Mouse (Mus musculus) spleen, postnatal 10 days (tissue): ENCODE measurements around the gene Pyurf.
A peak's percentile ranks its signal among the peaks of the same experiment; 100 is the strongest.

ENCODE experiments used
- DNase-seq, 2 experiments: peaks; one replicate each; pipeline ENCODE4 v3.0.0; 2021 to 2022; ENCODE audit warnings: low spot score in 2 of 2

Gene Pyurf

DNA sequence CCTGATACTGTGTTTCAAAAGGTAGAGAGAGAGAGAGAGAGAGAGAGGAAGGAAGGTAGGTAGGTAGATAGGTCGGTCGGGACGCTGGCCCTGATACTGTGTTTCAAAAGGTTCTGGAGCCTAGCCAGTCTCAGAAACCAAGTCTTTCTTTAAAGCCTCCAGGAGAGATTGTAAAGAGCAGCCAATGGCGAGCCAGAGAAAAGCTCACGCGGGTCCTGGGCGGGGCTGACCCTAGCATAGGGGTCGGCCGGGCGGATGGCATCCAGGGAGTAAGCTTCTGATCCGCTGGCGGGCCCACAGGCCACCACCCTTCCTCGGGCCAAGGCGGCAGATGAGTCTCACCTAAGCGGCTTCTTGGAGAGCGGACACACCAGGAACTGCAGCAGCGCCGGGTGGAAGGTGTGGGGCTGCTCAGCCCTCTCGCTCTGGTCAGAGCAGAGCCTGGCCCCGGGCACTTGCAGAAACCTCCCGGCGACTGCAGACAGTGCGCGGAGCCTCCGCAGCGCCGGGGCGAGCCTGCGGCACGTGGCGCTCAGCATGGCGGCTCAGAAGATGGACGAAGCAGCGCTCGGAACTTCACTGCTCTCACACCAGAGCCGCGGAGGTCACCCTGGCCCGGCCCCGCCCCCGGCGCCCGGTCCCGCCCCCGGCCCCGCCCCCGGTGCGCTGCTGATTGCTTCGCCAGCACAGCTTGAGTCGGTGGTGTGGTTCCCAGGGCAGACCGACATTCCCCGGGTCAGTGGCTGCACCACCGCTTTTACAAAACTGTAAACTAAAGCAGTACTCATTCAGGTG lies at the start of gene Pyurf:
TSS of gene Pyurf (minus strand) at position 612 of the 795 bp plus-strand sequence.
- DNase-seq, result peak; percentile 86 to 88

GRCm38 (mm10) chr6:57721347-57721746 lies 29.5 kb upstream of the Pyurf start:
- DNase-seq, result no peak

- DNase-seq, result no peak
These were observed 19.8 kb upstream of the Pyurf start for GRCm38 (mm10) chr6:57711726-57712125.

DNA sequence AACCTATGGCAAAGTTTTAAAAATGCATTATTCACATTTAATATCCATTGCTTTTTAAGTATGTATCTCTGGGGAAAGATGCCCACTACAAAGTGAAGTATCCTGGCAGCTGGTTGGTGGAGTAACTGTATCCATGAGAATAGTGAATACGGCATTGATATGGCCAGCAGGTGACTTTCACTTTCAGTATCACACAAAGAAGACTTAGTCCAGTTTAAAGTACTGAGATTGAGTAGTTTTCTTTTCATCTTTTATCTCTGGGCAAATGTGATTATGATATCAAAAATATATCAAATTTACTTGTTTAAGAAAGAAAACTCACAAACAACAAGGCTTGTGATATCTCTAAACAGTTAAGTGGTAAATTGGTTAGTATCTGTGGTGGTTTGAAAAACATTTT lies 14.8 kb upstream of the Pyurf start:
- DNase-seq, result no peak

DNA sequence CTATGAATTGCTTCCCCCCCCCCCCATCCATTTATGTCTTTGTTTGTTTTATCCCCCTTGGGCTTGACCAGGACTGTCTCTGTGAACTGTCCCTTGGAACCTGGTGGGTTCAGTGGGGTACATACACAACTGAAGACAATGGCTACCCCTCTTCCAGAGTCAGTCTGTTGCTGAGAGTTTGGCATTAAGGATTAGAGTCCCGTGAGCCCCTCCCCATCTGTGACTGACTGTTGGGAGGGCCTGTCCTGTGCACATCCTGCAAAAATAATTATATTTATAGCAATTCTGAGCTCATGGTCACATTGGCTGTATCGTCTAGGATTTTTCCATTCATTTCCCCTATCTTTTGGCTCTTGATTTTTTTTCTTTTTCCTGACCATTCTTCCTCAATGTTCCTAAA lies 11.8 kb upstream of the Pyurf start:
- peak; percentile 25 to 38 for DNase-seq

GRCm38 (mm10) chr6:57702743-57703499 lies 11.0 kb upstream of the Pyurf start:
- peak; percentile 97 to 98 for DNase-seq

DNA sequence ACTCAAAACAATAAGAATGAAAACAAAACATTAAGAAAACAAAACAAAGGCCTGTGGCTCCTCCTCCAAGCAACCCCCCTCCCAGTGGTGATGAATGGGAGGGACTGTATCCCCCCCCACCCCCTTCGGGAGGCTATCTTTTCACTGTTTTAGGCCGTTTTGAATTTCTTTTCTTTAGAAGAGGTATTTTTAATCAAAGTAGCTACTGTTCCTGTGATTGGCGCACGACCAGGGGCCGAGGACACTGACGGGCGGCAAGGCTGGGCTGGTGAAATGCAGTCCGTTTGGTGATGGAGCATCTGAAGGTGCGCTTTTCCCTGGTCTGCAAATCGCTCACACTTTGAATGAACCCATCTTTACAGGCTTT lies 10.5 kb upstream of the Pyurf start, which contains the start of gene Lancl2:
TSS of gene Lancl2 (plus strand) at position 165 of the 367 bp plus-strand sequence.
- DNase-seq, result no peak

DNA sequence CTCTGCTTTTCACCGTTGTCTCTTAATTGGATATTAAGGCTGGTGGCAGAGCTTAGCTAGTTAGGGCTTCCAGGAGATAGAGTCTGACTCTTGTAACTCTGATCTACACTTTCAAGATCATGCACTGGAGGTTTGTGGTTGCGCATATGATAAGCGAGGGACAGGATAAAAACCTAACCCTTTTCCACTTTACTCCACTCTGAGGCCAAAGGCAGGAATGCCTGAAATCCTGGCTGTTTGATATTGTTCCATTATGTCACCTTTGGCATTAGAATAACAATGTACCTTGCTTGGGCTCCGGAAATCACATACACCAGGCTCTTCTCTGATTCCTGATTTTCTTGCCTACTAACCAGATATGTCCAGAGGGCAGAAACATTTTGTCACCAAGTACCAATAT lies 9.8 kb upstream of the Pyurf start:
- DNase-seq, result no peak

- DNase-seq, result no peak
These were observed 1.2 kb upstream of the Pyurf start for GRCm38 (mm10) chr6:57693116-57693515.

GRCm38 (mm10) chr6:57684156-57684555 lies 7.7 kb downstream of the Pyurf start:
- no peak for DNase-seq

DNA sequence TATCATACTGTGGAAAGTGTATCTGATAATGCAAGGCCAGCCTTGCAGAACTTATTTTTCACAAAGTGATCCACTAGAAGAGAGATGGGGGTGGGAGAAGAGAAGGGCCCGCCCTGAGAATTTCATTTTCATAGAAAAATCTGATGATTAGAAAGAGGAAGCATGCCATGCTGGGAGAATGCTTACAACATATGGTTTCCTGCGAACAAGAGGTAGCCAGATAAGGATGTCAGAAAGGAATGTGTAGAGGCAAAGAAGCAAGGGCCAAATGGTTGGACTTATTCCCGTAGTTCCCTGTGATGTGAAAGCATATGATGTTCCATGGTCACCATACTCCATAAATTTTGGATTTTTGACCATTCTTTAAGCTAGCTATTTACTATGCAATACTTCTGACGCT lies 30.6 kb downstream of the Pyurf start:
- no peak for DNase-seq

GRCm38 (mm10) chr6:57647256-57647655 lies 44.6 kb downstream of the Pyurf start:
- DNase-seq, result no peak

- DNase-seq, result peak; percentile 17 to 46
These were observed 50.1 kb downstream of the Pyurf start for GRCm38 (mm10) chr6:57641789-57642188.

DNA sequence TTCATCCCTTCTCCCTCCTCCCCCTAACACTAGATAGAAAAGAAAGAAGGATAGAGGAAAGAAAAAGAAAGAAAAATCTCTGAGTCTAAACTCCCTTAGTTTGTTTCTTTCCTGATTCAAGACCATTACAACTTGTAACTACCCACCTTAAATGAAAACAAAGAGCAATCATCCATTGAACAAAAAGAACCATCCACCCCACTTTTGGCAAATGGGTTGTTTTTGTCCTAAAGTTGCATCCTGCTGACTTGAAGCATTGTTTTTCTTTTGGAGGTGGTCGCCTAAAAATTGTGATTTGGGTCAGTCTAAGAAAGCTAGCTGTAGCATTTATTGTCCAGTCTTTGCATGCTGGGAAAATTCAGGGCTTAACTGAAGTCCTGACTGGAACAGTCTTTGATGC lies 52.3 kb downstream of the Pyurf start:
- no peak for DNase-seq
